Mouse (Mus musculus) bone marrow, adult 2 months (tissue): ENCODE data around the gene Cdcp1.

ENCODE experiments used
- CTCF ChIP-seq: fragments of 200-500 bp; IDR thresholded peaks from 2 replicates; pipeline ENCODE4 v1.5.1; 2011; ENCODE audit warnings: low read length, control low read depth; ENCODE audit not compliant: control insufficient read depth, insufficient read depth
- POLR2A ChIP-seq: fragments of 200-500 bp; IDR thresholded peaks from 2 replicates; pipeline ENCODE4 v1.6.1; 2011; ENCODE audit warnings: low read depth, mild to moderate bottlenecking, control low read depth, low read length, borderline replicate concordance; ENCODE audit not compliant: control insufficient read depth

- TF ChIP-seq POLR2A (no peak), CTCF (no peak)
Measured at GRCm38 (mm10) chr9:123183226-123183625, 32.6 kb downstream of the Cdcp1 start.
